Mouse (Mus musculus): Measurements from ENCODE around the gene Gbx2.

DNA sequence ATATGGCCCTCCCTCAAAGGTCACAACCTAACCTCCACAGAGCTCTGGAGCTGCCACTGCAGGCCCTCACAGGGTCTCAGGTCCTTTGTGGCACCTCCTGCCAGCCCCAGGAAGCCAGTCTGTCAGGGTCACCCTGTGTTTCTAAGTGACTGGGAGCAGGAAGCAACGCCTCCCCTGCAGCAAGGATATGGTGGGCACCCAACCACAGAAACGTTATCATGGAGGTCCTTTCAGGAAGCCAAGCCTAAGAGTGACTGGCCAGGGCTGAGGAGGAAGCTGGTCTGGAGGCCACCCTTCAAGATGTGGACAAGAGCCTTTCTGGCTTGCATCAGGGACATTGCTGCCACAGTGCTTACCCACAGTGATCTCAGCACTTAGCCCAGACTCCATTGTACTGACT lies 31.9 kb downstream of the Gbx2 start:
- TF ChIP-seq CTCF (IDR thresholded peaks at IDR 0.05; ENCODE audit: low read depth, low read length) (no peak), EP300 (IDR thresholded peaks at IDR 0.05; ENCODE audit: insufficient read depth, low read depth, low read length) (no peak), POLR2A (IDR thresholded peaks at IDR 0.05; ENCODE audit: insufficient read depth, low read length) (no peak)
